Mouse (Mus musculus) neutrophil, adult 5-6 weeks (primary cell): ENCODE data around the gene Itgal. TPM values are rescaled to one million over a fixed set of nuclear protein-coding genes. Genes with fewer than 3 reads are reported as not detected.
"Not testable (repeated sequence)": the region's sequence is repeated elsewhere in the genome, so short reads cannot be mapped to it uniquely, and the experiment has no call there.

Source experiments
- ATAC-seq: fragments of 151-379, 151-347 bp; 2 replicates; pipeline ENCODE4 v1.8.0; 2017; ENCODE audit warnings: mild to moderate bottlenecking, moderate TSS enrichment; ENCODE audit not compliant: insufficient number of reproducible peaks, poor library complexity, low FRiP score, severe bottlenecking; ENCODE audit errors: extremely low read depth
- total RNA-seq: library from RNA; stranded (forward); fragments of 200-1000 nt; gene quantifications from 2 replicates; pipeline ENCODE4 v1.2.3, GENCODE M21; 2017

The Itgal gene
- total RNA-seq = 144 and 148 TPM in 2 replicates

- peak; percentile 90 for ATAC-seq
Observed at GRCm38 (mm10) chr7:127296098-127296497, at the start of gene Itgal. TSS of gene Itgal (plus strand) at chr7:127296260.

DNA sequence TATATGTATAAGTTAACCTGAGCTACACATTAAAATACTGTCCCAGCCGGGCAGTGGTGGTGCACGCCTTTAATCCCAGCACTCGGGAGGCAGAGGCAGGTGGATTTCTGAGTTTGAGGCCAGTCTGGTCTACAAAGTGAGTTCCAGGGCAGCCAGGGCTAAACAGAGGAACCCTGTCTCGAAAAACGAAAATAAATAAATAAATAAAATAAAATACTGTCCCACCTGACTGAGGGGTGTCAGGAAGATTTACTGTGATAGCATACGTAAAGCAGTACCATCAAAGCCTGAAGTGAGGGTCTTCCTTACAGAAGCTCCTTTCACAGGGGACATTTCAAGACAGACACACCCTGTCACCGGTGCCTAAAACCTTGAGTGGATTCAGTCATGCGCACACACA lies 45.5 kb upstream of the Itgal start:
- not testable (repeated sequence) for ATAC-seq

GRCm38 (mm10) chr7:127252414-127252813 lies 43.6 kb upstream of the Itgal start:
- ATAC-seq = 0 out of 2 replicates have a peak, but pooled peaks have one; percentile 27

DNA sequence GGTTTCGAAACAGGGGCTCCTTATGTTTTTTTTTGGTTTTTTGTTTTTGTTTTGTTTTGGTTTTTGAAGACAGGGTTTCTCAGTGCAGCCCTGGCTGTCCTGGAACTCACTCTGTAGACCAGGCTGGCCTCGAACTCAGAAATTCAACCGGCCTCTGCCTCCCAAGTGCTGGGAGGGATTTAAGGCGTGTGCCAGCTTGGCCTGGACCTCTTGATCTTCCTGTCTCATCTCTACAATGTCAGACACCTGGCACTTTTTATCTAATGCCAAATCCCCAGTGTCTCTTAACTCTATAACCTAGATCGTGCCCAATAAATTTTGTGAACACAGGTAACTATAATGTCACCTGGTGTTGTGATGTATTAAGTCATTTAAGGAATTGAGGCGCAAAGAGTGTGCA lies 42.7 kb upstream of the Itgal start:
- ATAC-seq = no peak

- ATAC-seq = peak; percentile 88
Observed at GRCm38 (mm10) chr7:127253821-127254769, 42.0 kb upstream of the Itgal start.

- no peak for ATAC-seq
Observed at GRCm38 (mm10) chr7:127255008-127255407, 41.1 kb upstream of the Itgal start.

- no peak for ATAC-seq
Observed at GRCm38 (mm10) chr7:127255965-127256364, 40.1 kb upstream of the Itgal start.

GRCm38 (mm10) chr7:127256518-127256917 lies 39.5 kb upstream of the Itgal start:
- ATAC-seq = no peak

GRCm38 (mm10) chr7:127259186-127259905 lies 36.7 kb upstream of the Itgal start:
- no peak for ATAC-seq

DNA sequence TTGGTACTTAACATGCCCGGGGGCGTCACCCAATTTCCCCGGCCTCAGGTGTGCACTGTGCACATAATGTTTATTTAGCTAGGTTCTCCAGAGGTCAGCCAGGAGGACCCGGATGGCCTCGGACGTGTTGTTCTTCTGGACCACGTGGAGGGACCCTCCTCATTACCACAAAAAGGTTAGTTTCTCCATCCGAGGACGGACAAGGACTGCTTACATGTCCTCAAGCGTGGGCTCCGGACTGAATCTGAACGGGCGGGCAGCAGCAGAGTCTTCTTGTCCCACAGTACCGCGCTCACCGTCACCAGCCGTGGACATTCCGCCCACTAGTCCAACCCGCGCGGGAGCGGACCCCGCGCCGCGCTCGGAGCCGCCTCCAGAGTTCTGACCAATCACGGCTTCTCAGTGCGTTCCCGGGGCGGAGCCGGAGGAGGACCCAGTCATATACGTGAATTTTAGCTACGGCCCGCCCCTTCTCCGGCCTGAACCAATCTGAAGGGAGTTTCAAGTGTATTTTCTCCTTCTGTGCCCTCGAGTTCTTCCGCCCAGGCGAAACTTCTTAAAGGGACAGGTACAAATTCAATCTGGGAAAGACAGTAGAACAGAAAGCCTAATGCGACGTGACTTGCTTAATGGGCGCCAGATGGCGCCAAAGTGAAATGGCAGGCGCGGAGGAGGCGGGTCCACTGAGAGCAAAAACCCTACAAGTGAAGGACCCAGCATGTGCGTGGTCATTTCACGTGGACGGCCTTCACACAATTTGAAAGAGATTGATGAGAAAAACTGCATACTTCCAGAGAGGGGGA lies 35.5 kb upstream of the Itgal start, which contains the start of gene Dctpp1:
TSS of gene Dctpp1 (minus strand) at position 401 of the 803 bp plus-strand sequence.
- ATAC-seq = peak; percentile 95

DNA sequence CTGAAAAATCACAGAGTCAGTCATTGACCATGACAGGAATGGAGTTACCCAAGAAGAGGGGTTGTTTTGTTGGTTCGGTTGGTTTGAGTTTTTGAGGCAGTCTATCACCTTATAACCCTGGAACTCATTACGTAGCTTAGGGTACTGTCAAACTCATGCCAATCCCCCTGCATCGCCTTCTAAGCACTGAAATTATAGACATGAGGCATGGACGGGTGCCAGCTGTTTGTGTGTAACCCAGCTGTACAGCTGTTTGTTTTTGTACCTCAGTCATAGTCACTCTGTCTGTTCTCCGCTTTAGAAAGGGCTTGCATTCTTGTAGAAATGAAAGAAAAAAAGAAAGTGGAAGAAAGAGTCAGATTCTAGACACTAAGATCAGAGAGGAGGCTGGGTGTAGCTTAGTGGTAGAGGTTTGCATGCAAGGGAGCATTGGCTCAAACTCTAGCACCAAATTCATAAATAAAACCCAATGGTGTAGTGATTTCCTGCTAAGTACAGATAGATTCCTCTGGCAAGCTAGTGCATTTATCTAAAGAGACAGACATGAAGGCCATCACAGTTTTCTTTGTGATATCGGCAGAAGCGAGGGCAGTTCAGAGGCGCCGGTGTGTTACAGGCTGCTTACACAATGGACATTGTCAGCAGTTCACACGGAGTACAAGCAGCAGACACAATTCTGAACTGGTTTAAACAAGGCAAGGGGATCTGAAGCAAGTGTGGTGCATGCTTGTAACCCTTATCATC lies 33.7 kb upstream of the Itgal start:
- ATAC-seq = no peak

GRCm38 (mm10) chr7:127263526-127263925 lies 32.5 kb upstream of the Itgal start:
- no peak for ATAC-seq

- ATAC-seq = peak; percentile 70
Observed at GRCm38 (mm10) chr7:127270256-127270655, 25.8 kb upstream of the Itgal start.

DNA sequence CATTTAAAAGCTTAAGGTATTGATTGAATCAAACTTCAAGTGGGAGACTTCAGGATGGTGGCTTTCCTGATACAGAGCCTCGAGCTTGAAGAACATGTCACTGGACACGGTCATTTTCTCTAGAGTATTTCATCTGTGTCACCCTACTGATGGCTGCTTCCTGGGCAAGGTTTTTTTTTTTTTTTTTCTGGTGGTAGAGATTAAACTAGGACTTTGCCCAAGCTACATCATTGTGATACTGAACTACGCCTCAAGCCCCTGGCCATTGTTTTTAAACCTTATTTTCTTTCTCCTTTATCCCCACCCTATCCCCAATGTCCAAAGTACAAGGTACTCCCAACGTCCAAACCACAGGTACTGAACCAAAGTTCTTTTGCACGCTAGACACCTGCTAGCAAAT lies 25.4 kb upstream of the Itgal start:
- ATAC-seq = no peak

GRCm38 (mm10) chr7:127271093-127271492 lies 25.0 kb upstream of the Itgal start:
- no peak for ATAC-seq

- no peak for ATAC-seq
Observed at GRCm38 (mm10) chr7:127272566-127272965, 23.5 kb upstream of the Itgal start.

GRCm38 (mm10) chr7:127273118-127273923 lies 22.7 kb upstream of the Itgal start:
- ATAC-seq = no peak
